Mouse (Mus musculus) stomach, postnatal 0 days (tissue): ENCODE measurements around the gene Tent2.

ENCODE experiments used
- CTCF ChIP-seq: IDR thresholded peaks from 2 replicates; pipeline ENCODE4 v1.5.1; 2016; ENCODE audit warnings: antibody characterized with exemption, low read depth, mild to moderate bottlenecking, moderate library complexity
- EP300 ChIP-seq: optimal IDR thresholded peaks from 2 replicates; pipeline ENCODE3; 2016; ENCODE audit warnings: antibody characterized with exemption

DNA sequence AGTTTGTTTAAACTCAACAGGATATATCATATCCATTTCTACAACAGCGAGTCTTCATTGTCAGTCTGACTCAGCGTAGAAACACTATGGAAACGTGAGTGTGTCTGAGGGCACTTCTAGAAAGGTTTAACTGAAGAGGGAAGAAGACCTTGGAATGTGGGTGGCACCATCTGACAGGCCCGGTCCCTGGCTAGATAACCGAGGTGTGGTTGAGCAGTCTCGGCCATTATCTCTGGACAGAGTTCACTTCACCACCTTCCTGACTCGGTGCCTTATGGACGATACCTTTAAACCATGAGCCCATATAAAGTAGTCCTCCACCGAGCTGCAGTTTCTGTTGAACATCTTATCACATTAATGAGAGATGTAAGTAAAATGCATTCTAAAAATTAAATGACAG lies 46.9 kb upstream of the Tent2 start:
- no peak for TF ChIP-seq CTCF
- no peak for TF ChIP-seq EP300
